Mouse (Mus musculus) heart, postnatal 0 days (tissue): ENCODE measurements around the gene Pgd.

Experiments
- CTCF ChIP-seq: IDR thresholded peaks from 2 replicates; pipeline ENCODE4 v1.5.1; 2016; ENCODE audit warnings: antibody characterized with exemption, control low read depth, low read depth
- EP300 ChIP-seq: IDR thresholded peaks from 2 replicates; pipeline ENCODE4 v1.6.1; 2016; ENCODE audit warnings: antibody characterized with exemption, low read depth

DNA sequence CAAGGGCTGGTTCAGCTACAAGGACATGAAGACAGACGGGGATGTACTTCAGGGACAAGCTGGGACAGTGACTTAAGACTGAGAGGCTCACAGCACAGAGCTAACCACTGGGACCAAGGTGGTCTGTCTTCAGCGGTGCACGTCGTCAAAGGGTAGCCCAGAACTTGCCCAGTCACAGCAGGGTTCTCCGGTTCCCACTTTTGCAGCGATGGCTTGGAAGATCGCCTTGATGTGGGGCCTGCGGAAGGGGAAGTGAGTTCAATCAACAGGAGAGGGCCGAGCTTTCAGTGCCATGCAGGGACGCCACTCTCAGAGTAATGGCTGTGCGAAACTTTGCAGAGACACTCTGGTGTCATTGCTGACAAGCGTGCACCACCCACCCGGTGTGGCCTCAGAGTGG lies 6.7 kb downstream of the Pgd start:
- no peak for TF ChIP-seq CTCF
- no peak for TF ChIP-seq EP300
